ENCODE assay signal across 8 mouse cellular contexts in the genomic region with DNA sequence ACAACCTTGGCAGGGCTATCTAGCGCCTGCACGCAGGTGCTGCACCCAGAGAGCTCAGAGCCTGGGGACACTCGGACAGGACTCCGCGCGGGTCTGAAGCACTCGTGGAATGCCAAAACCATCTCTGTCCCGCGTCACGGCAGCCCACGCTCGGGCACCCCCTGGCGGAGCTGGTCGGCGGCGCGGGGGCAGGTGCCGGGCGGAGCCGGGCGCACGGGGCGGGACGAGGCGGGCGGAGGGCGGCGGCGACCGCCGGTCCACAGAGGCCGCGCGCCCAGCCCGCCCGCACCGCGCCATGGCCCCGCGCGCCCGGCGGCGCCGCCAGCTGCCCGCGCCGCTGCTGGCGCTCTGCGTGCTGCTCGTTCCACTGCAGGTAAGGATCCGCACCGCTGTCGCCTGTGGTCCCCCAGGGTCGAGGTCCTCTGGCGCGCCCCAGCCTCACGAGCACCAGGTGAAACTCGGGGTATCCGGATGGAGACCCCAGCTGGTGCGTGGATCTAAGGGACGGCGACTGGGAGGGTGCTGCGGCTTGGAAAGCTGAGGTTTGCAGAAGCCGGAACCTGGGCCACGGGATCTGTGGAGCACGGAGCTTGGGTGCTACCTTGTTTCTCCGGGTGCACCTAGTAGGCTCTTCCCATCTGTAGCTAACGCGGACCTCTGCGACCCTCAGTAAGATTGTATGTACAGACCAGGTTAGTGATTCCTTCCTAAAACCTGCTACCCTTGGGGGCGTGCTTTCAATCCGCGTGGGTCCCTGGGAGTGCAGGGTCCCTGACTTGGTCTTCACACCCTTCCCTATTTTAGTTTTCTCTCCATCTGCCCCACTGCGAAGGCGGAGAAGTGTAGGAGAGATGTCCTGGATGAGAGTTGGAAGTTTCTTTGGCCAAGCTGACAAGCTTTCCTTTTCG. TPM values are rescaled to one million over a fixed set of nuclear protein-coding genes. Genes with fewer than 3 reads are reported as not detected.
DNase-seq lines count a peak whose midpoint lies in the region; ATAC-seq and TF ChIP-seq lines count a peak whose summit lies in the region.

Gene Tnfrsf11a (plus strand): TSS at position 262 of the 908 bp plus-strand sequence.

- DNase-seq in adrenal gland, adult 8-10 months = peak; percentile 31
- peak; percentile 35 for DNase-seq in embryo, embryonic 9.5 days (ENCODE audit: extremely low spot score)
- DNase-seq in heart, adult 9 months (ENCODE audit: low spot score in 2 of 2) = peak; percentile 34 to 36
- DNase-seq in kidney, adult 2 months = peak; percentile 73

- peak; percentile 49; the same call in 1 of the 2 replicates for TF ChIP-seq CTCF in kidney, adult 2 months (conservative IDR thresholded peaks at IDR 0.05; ENCODE audit: insufficient read depth, insufficient read length, low read depth, low read length)
- peak; percentile 58; the same call in 1 of the 2 replicates for TF ChIP-seq CTCF in small intestine, adult 2 months (IDR thresholded peaks at IDR 0.05; ENCODE audit: extremely low read depth, insufficient read length, insufficient replicate concordance, low read depth, low read length)

- TF ChIP-seq POLR2A in kidney, adult 2 months (IDR thresholded peaks at IDR 0.05; ENCODE audit: low read depth, low read length) = no peak
- peak; percentile 56; the same call in 1 of the 2 replicates for TF ChIP-seq POLR2A in small intestine, adult 2 months (IDR thresholded peaks at IDR 0.05; ENCODE audit: low read depth, low read length)

- no peaks in the 10 kb centered on the region for H3K36me3 ChIP-seq in kidney, adult 2 months (ENCODE audit: control insufficient read depth, insufficient read depth, low read length)
- H3K36me3 ChIP-seq in limb, embryonic 13.5 days = no peaks in the 10 kb centered on the region
- H3K36me3 ChIP-seq in midbrain, embryonic 12.5 days = no peaks in the 10 kb centered on the region
- H3K36me3 ChIP-seq in small intestine, adult 2 months (ENCODE audit: control insufficient read depth, insufficient read depth, low read length) = no peaks in the 10 kb centered on the region

- no peaks in the 10 kb centered on the region for H3K9me3 ChIP-seq in limb, embryonic 13.5 days
- no peaks in the 10 kb centered on the region for H3K9me3 ChIP-seq in midbrain, embryonic 12.5 days

- 3% methylated on average over 76 of the region's 77 CpGs for WGBS in kidney, adult 2 months
- 3% methylated on average over 60 of the region's 77 CpGs for WGBS in limb, embryonic 13.5 days
- WGBS in midbrain, embryonic 12.5 days = 4% methylated on average over 70 of the region's 77 CpGs
- 2% methylated on average over 77 of the region's 77 CpGs for WGBS in small intestine, adult 2 months

- no peaks in the 10 kb centered on the region for H3K27me3 ChIP-seq in kidney, adult 2 months (replicated peaks; ENCODE audit: control insufficient read depth, insufficient read depth, low read length)
- peaks cover 64% of the 10 kb centered on the region for H3K27me3 ChIP-seq in limb, embryonic 13.5 days
- H3K27me3 ChIP-seq in midbrain, embryonic 12.5 days = peaks cover 29% of the 10 kb centered on the region
- no peaks in the 10 kb centered on the region for H3K27me3 ChIP-seq in small intestine, adult 2 months (ENCODE audit: control insufficient read depth, insufficient read depth, low read length)

- ATAC-seq in limb, embryonic 13.5 days (ENCODE audit: low FRiP score, low read depth) = peak; percentile 68; the same call in 1 of the 2 replicates
- ATAC-seq in midbrain, embryonic 12.5 days (ENCODE audit: low FRiP score, low read depth) = peak; percentile 90
- no peak for ATAC-seq in erythroid progenitor cell, adult 5-6 weeks (replicated peaks; ENCODE audit: low FRiP score, poor library complexity, severe bottlenecking)

- no peaks in the 10 kb centered on the region for H3K4me1 ChIP-seq in kidney, adult 2 months (ENCODE audit: control insufficient read depth, insufficient read depth, low read length)
- H3K4me1 ChIP-seq in limb, embryonic 13.5 days = peaks cover 20% of the 10 kb centered on the region
- peaks cover 8% of the 10 kb centered on the region for H3K4me1 ChIP-seq in midbrain, embryonic 12.5 days
- H3K4me1 ChIP-seq in small intestine, adult 2 months (ENCODE audit: control insufficient read depth, insufficient read depth, insufficient read length, low read length) = peaks cover 17% of the 10 kb centered on the region

- peak within 1 kb of the TSS; percentile 70 for H3K9ac ChIP-seq in limb, embryonic 13.5 days
- H3K9ac ChIP-seq in midbrain, embryonic 12.5 days (replicated peaks) = peak within 1 kb of the TSS; percentile 58; the same call in 1 of the 2 replicates

- H3K4me2 ChIP-seq in limb, embryonic 13.5 days (replicated peaks) = peak within 1 kb of the TSS; percentile 98
- peak within 1 kb of the TSS; percentile 93 for H3K4me2 ChIP-seq in midbrain, embryonic 12.5 days (replicated peaks)

- H3K4me3 ChIP-seq in kidney, adult 2 months (ENCODE audit: insufficient read depth, low read depth, low read length) = peak within 1 kb of the TSS; percentile 64
- peak within 1 kb of the TSS; percentile 62 for H3K4me3 ChIP-seq in limb, embryonic 13.5 days
- peak within 1 kb of the TSS; percentile 58 for H3K4me3 ChIP-seq in midbrain, embryonic 12.5 days
- peak within 1 kb of the TSS; percentile 94 for H3K4me3 ChIP-seq in small intestine, adult 2 months (ENCODE audit: low read depth, low read length)

- no peak within 1 kb of the TSS for H3K27ac ChIP-seq in kidney, adult 2 months (ENCODE audit: insufficient read depth, low read depth, low read length)
- no peak within 1 kb of the TSS for H3K27ac ChIP-seq in limb, embryonic 13.5 days
- no peak within 1 kb of the TSS for H3K27ac ChIP-seq in midbrain, embryonic 12.5 days (replicated peaks)
- H3K27ac ChIP-seq in small intestine, adult 2 months (ENCODE audit: insufficient read depth, low read depth, low read length) = peak within 1 kb of the TSS; percentile 88

RNA-seq across cellular contexts. Expression of gene Tnfrsf11a, which starts in this region (rescaled TPM):
- 1 to 10 TPM; 2.8 to 7.9 (median 5.4) TPM for total RNA-seq in adrenal gland, adult 8-10 months (2022)
- 2.6 and 3.0 TPM in 2 replicates for polyA plus RNA-seq in kidney, adult 2 months (2012; rRNA removed)
- 0.75 and 0.98 TPM in 2 replicates for polyA plus RNA-seq in limb, embryonic 13.5 days (2015; fragmentation: Nextera tagmentation; extraction: Ambion mirVana)
- 0.24 and 0.33 TPM in 2 replicates for polyA plus RNA-seq in midbrain, embryonic 12.5 days (2016; fragmentation: Nextera tagmentation; extraction: Ambion mirVana)
- polyA plus RNA-seq in small intestine, adult 2 months (2012; rRNA removed) = 26.8 and 47.7 TPM in 2 replicates
- 1.3 and 3.6 TPM in 2 replicates for total RNA-seq in erythroid progenitor cell, adult 5-6 weeks (2015; ENCODE audit: low replicate concordance)
- 0.51 and 1.6 TPM in 2 replicates for total RNA-seq in erythroid progenitor cell, adult 5-6 weeks (2017; ENCODE audit: low replicate concordance)

Comparison
In these comparisons a context has a peak if more than half of its experiments do, and no peak if none do; other contexts are left out.
1. Peak in ATAC-seq, H3K4me3 ChIP-seq, H3K9ac ChIP-seq and H3K4me2 ChIP-seq in limb, embryonic 13.5 days; RNA of the gene not detected or under 1 TPM.
2. Peak in ATAC-seq, H3K4me3 ChIP-seq, H3K9ac ChIP-seq and H3K4me2 ChIP-seq in midbrain, embryonic 12.5 days; RNA of the gene not detected or under 1 TPM.